Mouse (Mus musculus) common myeloid progenitor, adult 5-6 weeks (primary cell): Measurements from ENCODE around the gene Il12a. TPM values are rescaled to one million over a fixed set of nuclear protein-coding genes. Genes with fewer than 3 reads are reported as not detected.
A peak's percentile ranks its signal among the peaks of the same experiment; 100 is the strongest.

ENCODE experiments used
- ATAC-seq: replicated peaks from 2 replicates; pipeline ENCODE4 v1.8.0; 2016; ENCODE audit warnings: low read depth, mild to moderate bottlenecking, moderate TSS enrichment, inconsistent platforms; ENCODE audit not compliant: poor library complexity, severe bottlenecking
- total RNA-seq: library from RNA; stranded (forward); fragments of 200-1000, 187-1606 nt; gene quantifications from 2 replicates; pipeline ENCODE4 v1.2.3, GENCODE M21; 2017

Il12a gene
- total RNA-seq, 1 experiment from 2014 or later: 55.4 TPM

DNA sequence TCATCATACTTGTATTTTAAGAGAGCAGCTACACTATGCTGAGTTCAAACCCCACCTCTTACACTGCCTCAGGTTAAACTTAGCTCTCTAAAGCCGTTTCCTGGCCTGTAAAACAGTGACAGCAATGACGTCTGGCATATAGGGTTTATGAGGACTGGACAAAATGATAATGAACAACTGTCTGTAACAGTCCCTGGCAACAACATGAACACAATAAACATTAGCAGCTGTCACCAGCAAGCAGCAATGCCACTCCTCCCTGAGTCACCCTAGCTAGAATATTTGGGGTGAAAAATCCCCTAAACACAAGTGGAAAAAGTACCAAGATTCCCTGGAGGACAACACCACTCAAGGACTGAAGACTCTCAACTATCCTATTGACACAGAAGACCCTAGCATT lies 6.9 kb upstream of the Il12a start:
- ATAC-seq: peak; percentile 48

DNA sequence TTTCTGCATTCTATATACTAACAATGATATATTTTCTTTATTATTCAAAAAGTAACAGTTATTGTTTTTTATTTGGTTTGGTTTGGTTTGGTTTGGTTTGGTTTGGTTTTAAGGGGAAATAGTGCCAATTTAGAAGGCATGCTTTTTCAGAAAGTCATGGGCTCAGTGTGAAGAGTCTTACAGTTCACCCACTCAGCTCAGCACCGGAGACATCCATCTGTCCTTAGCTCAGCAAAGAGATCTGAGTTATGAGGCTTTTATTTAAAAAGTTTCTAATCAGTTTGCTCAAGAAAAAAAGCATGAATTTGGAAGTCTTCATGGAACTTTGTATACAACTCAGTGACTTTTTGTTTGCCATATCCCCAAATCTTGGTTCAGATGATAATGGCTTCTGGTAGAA lies 6.2 kb upstream of the Il12a start:
- ATAC-seq: no peak

DNA sequence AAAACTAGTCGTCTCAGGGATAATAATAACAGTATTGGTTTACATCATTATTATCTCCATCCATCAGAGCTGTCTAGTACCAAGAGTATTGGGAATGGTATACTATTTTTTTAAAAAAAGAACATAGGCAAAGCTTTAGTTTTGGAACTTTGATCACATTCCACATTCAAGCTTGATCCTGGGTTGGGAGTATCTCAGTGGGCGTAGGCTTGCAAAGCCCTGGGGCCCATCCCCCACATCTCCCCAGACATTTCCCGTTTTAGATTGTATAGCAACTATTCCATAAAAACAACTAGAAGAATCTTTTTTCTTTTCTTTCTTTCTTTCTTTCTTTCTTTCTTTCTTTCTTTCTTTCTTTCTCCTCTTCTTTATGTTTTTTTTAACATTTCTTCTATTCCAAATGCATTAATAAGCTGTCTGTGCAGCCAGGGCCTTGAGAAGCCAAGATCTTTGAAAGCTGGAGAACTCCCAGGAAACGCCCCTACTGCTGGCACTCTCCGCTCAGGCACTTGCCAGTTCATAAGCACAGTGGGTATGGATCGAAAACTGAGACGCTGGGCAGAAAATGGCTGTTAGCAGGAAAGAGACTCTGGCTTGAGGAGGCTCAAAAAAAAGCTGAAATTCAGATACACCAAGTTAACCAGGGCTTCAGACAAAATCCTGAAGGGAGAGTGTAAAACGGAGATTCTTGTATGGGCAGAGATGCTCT lies 3.4 kb upstream of the Il12a start:
- no peak for ATAC-seq

DNA sequence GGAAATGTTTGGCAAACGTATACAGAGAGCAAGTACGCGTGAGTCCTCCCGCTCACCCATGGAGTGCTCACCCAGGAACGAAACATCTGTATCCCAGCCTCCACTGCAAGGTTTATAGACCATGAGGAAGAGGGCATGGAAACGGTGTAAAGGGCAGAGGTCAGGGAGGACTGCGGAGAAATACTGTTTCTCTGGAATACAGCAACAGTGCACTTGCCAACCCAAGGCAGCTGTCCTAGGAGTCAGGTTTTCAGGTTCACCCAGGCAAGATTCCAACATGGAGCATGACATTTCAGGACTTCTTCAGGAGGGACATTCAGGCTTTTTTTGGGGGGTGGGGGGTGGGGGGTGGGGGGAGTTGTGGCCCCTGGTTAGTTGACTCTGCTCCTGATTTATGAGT lies 1.1 kb upstream of the Il12a start:
- no peak for ATAC-seq

DNA sequence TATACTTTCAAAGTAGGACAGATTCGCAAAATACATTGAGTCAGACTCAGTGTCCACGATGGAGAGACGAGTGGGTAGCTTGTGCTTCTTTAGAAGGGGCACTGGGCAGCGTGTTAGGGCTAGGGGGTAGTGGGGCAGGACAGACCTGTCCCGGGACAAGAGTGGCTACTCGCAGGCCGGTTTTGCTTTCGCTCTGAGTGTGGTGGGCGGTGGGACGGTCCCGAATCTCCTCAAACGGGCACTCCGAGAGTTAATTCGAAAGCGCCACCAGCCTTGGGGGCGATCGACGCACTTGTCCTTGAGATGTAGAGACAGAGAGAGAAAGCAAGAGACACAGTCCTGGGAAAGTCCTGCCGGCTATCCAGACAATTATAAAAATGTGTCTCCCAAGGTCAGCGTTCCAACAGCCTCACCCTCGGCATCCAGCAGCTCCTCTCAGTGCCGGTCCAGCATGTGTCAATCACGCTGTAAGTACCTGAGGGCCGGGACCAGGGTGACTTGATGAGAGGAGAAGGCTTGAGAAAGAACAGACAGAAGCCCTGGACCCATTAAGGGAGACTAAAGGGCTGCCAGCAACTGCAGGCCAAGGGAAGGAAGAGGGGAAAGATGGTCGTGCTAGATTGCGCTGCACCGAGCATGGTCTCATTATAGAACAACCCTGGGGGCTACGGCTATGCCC lies 795 bp downstream of the Il12a start:
- peak; percentile 24 for ATAC-seq

DNA sequence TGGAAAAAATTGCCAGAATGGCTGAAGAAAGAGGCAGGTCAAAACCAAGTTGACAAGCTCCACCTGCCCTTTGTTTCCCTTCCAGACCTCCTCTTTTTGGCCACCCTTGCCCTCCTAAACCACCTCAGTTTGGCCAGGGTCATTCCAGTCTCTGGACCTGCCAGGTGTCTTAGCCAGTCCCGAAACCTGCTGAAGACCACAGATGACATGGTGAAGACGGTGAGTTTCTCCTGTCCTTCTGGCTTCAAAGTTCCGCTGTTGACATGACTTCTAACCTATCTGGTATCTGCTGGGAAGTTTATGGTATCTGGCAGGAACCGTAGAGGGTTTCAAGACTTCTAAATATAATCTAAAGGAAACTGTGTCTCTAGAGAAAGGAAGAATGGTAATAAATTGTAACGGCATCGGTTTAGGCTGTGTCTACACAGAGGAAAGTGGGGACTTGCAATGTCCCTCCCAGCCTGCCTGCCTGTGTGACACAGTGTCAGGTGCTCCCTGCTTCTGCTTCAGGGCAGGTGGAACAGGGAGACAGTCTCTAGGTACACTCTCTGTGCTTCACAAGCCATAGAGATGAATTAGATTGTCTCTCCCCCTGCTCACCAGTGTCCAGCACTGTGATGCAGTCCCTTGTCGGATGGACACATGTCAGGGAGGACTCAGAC lies 1.6 kb downstream of the Il12a start:
- ATAC-seq: peak; percentile 46

DNA sequence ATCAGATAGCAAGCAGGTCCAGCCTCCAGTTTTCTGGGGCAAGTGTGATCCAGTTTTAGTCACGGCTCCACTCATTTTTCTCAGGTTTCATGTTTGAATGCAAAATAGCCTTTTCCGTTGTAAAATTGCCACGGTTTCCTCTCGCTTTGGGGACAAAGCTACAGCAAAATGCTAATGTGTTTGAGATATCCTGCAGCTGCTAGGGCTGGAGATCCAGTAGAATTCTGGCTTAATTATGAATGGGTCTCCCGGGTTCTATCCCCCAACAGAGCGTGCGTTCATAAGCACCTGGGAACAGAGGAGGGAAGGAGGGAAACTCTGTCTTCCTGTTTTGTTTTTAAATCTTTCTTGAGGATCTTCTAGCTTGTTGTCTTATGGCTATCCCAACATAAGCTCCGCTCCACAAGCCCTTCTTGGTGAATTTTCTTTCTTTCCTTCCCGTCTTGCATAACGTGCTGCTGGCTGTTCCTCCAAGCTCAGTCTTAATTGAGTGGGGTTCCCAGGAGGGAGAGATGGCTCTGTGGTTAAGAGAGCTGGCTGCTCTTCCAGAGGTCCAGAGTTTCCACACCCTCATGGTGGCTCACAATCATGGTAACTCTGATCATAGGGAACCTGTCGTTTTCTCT lies 2.3 kb downstream of the Il12a start:
- no peak for ATAC-seq

DNA sequence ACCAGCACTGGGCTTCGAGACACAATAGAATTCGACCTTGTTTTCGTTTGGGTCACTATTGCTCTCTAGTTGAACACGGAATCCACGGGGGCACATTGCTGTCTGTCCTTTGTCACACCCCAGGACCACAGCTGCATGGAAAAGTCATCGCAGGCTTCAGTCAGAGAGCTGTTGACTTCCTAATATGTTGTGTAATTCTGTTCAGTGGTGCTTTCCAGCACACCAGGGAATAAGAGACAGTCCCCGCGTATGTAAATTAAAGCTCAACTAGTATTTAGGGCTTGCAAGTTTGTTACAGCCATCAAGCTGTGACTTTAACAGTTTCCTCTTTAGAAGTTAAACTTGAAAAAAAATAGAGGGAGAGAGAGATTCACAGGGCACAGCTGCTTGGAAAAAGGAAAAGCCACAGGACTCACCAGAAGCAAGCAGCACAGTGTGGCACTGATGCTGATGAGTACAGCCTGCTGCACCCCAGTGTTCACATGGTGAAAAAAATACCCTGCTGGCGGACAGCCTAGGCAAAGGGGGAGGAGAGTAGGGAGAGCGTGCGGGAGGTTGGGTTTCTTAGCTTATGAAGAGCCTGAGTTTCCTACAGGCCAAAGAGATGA lies 3.1 kb downstream of the Il12a start:
- ATAC-seq: peak; percentile 67

DNA sequence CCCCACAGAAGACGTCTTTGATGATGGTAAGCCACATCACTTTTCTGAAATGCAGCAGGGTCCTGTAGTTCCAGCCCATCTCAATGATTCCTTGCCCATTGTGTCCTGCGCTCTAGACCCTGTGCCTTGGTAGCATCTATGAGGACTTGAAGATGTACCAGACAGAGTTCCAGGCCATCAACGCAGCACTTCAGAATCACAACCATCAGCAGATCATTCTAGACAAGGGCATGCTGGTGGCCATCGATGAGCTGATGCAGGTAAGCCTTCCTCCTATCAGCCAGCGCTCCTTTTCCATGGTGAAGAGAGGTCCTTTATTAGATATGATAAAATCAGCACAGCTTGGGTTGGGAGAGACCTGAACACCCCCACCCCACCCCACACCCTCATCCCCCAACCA lies 4.9 kb downstream of the Il12a start:
- no peak for ATAC-seq

DNA sequence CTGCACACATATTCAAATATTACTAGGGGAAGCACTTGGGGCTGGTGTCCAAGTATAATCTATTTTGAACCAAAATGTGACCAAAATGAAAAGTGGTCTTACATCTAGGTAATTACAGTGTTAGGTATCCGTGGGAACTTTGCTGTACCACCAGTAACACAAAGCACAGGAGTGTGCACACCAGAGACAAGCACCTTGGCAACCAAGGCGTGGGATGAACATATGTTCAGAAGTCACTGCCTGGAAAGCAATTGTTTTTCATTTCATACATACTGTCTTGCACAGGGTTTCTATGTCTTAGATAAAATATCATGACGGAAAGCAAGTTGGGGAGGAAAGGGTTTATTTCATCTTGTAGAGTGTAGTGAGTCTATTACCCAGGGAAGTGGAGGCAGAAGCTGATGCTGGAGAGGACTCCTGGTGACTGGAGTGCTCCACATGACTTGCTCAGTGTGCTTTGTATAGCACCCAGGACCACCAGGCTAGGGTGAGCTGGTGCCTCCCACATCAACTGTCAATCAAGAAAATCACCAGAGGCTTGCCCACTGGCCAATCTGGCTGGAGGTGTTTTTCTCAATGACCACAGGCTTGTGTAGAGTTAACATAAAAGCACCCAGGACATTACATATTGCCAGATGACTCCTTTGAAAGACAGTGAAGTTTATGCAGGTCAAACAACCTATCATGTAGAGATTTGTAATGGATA lies 6.2 kb downstream of the Il12a start:
- ATAC-seq: no peak

DNA sequence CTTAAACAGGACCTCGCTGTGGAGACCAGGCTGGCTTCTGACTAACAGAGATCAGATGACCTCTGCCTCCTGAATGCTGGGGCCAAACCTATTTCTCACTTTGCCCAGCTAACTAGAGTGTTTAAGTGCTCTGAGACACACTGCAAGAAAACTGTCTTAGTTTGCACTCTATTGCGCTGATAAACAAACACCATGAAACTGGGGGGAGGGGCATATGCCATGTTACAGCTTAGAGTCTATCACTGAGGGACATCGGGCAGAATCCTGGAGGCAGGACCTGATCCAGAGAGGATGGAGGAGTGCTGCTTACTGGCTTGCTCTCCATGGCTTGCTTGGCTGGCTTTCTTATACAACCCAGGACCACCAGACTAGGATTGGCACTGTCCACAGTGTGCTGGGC lies 8.2 kb downstream of the Il12a start:
- no peak for ATAC-seq

DNA sequence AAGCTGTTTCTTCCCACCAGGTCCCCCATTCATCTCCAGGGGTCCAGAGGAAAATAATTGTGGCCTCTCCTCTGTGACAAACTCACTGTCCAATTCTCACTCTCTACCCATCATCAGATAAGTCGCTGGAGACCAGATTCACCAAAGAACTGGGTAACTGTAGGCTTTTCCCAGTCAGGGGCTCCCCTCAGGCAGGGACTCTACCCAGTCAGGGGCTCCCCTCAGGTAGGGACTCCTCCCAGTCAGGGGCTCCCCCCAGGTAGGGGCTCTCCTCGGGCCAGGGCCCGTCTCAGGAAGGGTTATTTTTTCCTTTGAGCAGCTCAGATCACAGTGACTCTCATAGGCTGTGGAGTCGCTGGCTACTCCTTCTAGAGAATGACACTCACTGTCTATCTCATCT lies 9.6 kb downstream of the Il12a start:
- no peak for ATAC-seq

DNA sequence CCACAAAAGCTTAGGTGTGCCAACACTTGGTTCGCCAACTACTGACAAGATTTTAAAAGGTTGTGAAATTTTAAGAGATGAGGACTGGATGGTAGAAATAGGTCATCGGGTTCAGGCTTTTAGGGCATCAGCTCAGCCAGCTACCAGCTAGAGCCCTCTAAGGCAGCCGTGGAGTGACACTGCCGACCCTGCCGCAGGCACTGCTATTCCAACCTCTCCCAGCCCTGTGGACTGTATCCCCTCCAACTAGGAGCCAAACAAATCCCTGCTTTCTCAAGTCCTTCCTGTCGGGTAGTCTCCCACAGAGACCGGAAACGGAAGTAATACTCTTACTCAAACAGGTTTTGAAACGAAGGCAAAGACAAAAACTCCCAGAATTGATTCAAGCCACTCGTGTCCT lies 15.9 kb downstream of the Il12a start:
- no peak for ATAC-seq

DNA sequence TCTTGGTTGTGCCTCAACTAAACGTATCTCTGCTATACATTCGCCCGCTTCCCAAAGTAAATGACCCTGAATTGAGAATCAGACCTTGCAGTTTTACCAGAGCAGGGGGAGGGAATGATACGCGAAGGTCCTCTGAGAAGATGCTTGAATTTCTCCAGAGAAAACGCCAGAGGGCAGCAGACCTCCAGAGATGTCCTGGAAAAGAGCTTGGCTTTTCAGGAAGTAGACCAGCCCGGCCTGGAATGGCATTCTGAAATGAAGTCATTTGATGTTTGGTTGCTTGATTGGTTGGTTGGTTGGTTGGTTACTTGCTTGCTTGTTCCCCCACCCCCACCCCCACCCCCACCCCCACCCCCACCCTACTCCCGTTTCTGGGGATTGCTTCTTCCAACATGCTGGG lies 17.8 kb downstream of the Il12a start:
- peak; percentile 30; the same call in 1 of the 2 replicates for ATAC-seq

DNA sequence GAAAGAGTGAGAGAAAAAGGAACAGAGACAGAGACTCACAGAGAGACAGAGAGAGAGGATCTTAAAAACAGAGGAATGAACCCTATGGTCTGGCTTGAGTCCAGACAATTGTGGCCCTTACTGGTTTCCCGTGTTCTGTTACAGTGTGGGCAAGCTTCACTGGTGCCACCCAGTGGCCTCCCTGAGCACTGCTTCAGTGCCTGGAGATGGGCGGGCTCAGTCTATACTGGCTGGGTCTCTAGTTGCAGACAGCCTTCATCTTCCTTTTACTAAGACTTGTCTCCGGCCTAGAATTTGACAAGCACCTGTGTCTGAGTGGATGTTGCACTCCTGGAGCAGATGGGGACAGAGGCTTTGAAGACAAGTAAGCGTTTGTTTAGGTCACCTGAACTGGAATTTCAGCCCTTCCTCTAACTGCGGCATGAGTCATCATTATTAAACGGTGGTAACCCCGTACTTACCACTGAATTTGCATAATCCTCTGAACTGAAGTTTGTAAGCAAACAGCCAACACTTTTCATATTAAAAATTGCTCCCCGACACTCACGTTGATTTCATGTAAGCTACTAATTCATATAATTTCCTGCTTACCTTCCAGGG lies 18.9 kb downstream of the Il12a start:
- peak; percentile 89 for ATAC-seq

DNA sequence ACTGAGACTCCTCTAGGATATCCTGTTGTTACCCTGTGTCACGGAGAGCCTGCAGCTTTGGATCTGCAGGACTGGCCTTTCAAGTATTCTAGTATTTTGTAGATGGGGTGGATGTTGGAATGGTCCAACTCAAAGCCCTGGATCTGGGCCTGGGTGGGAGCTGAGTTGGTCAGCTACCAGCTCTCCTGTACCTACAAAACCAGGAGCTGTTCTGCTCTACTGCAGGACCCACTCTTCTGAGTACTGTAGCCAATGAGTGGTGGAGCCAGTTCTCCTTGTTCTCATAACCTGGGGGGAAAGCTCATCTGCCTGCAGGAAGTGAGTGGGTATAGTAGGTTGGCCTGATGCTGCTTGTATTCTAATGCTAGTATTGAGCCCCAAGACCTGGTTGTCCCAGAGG lies 20.0 kb downstream of the Il12a start:
- ATAC-seq: no peak

DNA sequence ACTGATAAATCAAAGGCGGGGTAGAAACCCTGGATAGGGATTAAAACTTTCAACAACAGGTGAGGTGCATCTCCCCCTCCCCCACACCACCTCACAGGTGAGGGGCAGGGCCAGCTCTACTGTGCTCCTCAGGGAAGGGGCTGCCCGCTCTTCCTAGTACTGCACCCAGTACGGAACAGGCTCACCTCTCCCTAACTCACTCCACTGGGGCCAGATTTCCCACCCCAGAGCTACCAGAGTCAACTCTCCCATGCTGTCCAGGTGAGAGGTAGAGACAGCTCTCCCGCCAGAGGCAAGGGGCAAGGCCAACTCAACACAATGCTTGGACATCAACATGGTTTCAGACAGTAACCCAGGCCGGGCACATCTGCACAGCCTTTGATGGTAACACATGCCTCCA lies 21.1 kb downstream of the Il12a start:
- ATAC-seq: no peak

DNA sequence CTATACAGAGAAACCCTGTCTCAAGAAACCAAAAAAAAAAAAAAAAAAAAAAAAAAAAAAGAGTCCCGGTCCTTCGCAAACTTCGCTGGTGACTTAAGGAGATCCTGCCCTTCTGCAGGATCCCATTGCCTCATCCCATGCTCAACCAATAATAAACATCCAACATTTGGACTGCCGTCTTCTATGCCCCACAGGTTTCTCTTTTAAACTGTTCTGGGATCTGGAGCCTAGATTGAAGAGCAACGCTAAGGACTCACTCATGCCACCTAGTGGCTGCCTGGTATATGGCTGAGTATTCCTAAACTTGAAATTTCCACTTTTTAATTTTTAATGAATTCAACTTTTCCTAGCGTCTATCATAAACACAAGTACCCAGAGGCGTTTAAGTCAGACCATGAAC lies 23.1 kb downstream of the Il12a start:
- ATAC-seq: peak; percentile 52

DNA sequence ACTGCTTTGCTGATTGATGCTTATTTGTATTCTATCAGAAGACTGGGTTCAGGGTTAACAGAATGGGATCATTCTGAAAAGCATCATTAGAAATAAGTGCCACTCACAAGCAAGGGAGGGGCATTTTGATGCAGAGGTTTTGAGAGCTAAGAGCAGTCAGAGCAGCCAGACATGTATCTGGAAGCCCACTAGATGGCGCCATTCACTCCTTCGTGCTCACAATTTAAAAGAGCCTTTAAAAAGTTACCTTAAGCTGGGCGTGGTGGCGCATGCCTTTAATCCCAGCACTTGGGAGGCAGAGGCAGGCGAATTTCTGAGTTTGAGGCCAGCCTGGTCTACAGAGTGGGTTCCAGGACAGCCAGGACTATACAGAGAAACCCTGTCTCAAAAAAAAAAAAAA lies 26.9 kb downstream of the Il12a start:
- ATAC-seq: peak; percentile 77
